Mouse (Mus musculus) stomach, postnatal 0 days (tissue): ENCODE data around the gene Cyp2t4. TPM values are rescaled to one million over a fixed set of nuclear protein-coding genes. Genes with fewer than 3 reads are reported as not detected.

Experiments
- ATAC-seq: fragments of 200-750 bp; cut with Nextera tagmentation; 2 replicates; pipeline ENCODE4 v1.8.0; 2017; ENCODE audit not compliant: low FRiP score, low TSS enrichment
- DNase-seq: peaks from one replicate; pipeline ENCODE4 v3.0.0-alpha.2; 2016; ENCODE audit warnings: low spot score
- H3K27ac ChIP-seq: fragments of 300-500 bp; sonication (generic); replicated peaks from 2 replicates; pipeline ENCODE4 v1.5.1; 2014; ENCODE audit warnings: mild to moderate bottlenecking, control low read depth
- H3K27me3 ChIP-seq: fragments of 300-500 bp; sonication (generic); 2 replicates; pipeline ENCODE4 v1.6.1; 2014; ENCODE audit warnings: low read length; ENCODE audit not compliant: control insufficient read depth, insufficient read depth
- H3K36me3 ChIP-seq: fragments of 300-500 bp; sonication (generic); 2 replicates; pipeline ENCODE4 v1.6.1; 2014; ENCODE audit warnings: low read length, mixed read lengths; ENCODE audit not compliant: control insufficient read depth, insufficient read depth
- H3K4me1 ChIP-seq: fragments of 300-500 bp; sonication (generic); replicated peaks from 2 replicates; pipeline ENCODE4 v1.6.1; 2014; ENCODE audit warnings: antibody characterized with exemption; ENCODE audit not compliant: control insufficient read depth, insufficient read depth
- H3K4me2 ChIP-seq: fragments of 300-500 bp; sonication (generic); replicated peaks from 2 replicates; pipeline ENCODE4 v1.6.1; 2014; ENCODE audit warnings: low read depth, mild to moderate bottlenecking, control low read depth, moderate library complexity
- H3K4me3 ChIP-seq: fragments of 300-500 bp; sonication (generic); 2 replicates; pipeline ENCODE4 v1.5.1; 2014; ENCODE audit warnings: low read depth, low read length, control low read depth
- H3K9ac ChIP-seq: fragments of 300-500 bp; sonication (generic); 2 replicates; pipeline ENCODE4 v1.6.1; 2014; ENCODE audit warnings: mild to moderate bottlenecking, low read length, control low read depth, mixed read lengths
- H3K9me3 ChIP-seq: fragments of 300-500 bp; sonication (generic); 2 replicates; pipeline ENCODE4 v1.6.1; 2016; ENCODE audit warnings: low read length; ENCODE audit not compliant: control insufficient read depth
- CTCF ChIP-seq: IDR thresholded peaks from 2 replicates; pipeline ENCODE4 v1.5.1; 2016; ENCODE audit warnings: antibody characterized with exemption, low read depth, mild to moderate bottlenecking, moderate library complexity
- EP300 ChIP-seq: optimal IDR thresholded peaks from 2 replicates; pipeline ENCODE3; 2016; ENCODE audit warnings: antibody characterized with exemption
- WGBS: fragments of 180-500 bp; shearing (Covaris S2); extraction: QIAGEN DNeasy Blood & Tissue Kit; methylation state at CpG from one replicate; pipeline ENCODE4 v1.1.7; 2014; 5-methylcytosine and 5-hydroxymethylcytosine counted together
- polyA plus RNA-seq: library from polyadenylated mRNA; unstranded; fragments of >200 nt; fragmentation: Nextera tagmentation; extraction: Ambion mirVana; gene quantifications from 2 replicates; pipeline ENCODE4 v1.2.1, GENCODE M21; 2015

Gene Cyp2t4
- polyA plus RNA-seq, 1 experiment from 2014 or later = not detected

- DNase-seq (peak; percentile 64), ATAC-seq (no peak)
- no peak overlapping the region for H3K4me3 ChIP-seq
- H3K36me3 ChIP-seq = peaks cover 2% of the 10 kb centered on the region; the same call in 1 of the 2 replicates
- 33% methylated on average over 5 of the region's 5 CpGs for WGBS
- H3K9me3 ChIP-seq = no peaks in the 10 kb centered on the region
- H3K27ac ChIP-seq = no peak overlapping the region
- H3K4me2 ChIP-seq = no peak overlapping the region
- no peak for TF ChIP-seq CTCF
- TF ChIP-seq EP300 = no peak
- H3K4me1 ChIP-seq = no peaks in the 10 kb centered on the region; the same call in 1 of the 2 replicates
- no peak overlapping the region for H3K9ac ChIP-seq
- no peaks in the 10 kb centered on the region for H3K27me3 ChIP-seq
Measured at GRCm38 (mm10) chr7:27180036-27180435, 26.5 kb downstream of the Cyp2t4 start.

DNA sequence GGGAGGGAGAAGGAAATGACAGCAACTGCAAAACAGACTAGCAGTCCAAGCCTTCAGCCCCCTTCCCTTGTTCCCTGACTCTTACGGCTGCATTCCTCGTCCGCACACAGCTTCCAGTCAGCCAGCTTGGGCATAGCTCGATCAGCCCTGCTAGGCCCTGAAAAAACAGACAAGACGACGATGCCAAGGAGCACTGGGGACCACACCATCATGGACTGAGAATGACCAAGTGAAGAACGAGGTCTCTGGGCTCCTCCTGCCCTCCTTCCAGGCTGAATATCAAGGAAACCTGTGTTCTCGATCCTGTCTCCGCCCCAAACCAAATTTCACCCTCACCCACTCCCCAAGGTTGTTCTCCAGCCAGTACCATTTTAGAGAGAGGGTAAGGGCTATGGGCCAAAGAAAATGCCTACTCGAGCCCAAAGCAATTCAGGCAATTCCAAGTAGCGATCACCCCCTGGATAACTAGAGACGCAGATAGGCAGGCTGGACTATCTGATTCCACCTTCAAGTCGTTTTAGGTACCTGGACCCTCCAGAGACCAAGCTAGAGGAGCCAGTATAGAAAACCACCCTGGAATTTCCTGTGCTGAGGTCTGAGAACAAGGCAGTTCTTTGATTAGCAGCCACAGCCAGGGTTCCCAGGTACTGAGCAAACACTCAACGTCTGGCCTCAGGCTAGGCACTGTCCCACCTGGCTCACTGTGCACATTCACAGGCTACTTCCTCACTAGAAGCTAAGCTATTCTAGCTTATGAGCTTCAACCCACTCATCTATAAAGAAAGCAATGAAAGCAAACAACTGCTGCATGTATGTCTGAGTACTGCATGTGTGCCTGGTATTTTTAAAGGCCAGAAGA is 27.6 kb downstream of the Cyp2t4 start, which contains the start of the genes Gm21983 and Mia:
Gm21983 (minus strand) TSS at position 250 of the 859 bp plus-strand sequence.
Mia (minus strand) TSS at position 321 of the 859 bp plus-strand sequence.
- WGBS = 63% methylated on average over 14 of the region's 14 CpGs
- no peaks in the 10 kb centered on the region for H3K9me3 ChIP-seq
- no peak within 1 kb of the TSS for H3K4me2 ChIP-seq
- no peak within 1 kb of the TSS for H3K9ac ChIP-seq
- TF ChIP-seq EP300 (no peak), CTCF (no peak)
- DNase-seq (peak; percentile 54), ATAC-seq (no peak)
- H3K27me3 ChIP-seq = no peaks in the 10 kb centered on the region
- H3K27ac ChIP-seq = peak within 1 kb of the TSS; percentile 67
- H3K4me3 ChIP-seq = no peak within 1 kb of the TSS
- no peaks in the 10 kb centered on the region; the same call in 1 of the 2 replicates for H3K4me1 ChIP-seq
- peaks cover 10% of the 10 kb centered on the region for H3K36me3 ChIP-seq

DNA sequence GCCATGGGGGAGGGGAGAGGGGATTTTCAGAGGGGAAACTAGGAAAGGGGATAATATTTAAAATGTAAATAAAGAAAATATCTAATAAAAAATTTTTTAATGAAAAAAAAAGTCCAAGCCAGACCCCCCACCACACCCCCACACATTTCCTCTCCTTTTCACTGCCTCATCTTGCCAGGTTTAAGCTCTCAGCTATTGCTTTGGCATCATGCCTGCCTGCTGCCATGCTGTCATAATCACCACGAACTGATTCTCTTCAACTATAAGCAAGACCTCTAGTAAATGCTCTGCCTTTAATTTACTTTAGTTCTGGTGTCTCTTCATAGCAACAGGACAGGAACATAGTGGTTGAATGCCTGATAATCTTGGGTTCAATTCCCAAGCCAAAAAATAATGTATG is 29.0 kb downstream of the Cyp2t4 start:
- H3K9me3 ChIP-seq = no peaks in the 10 kb centered on the region
- WGBS = 53% methylated on average over 1 of the region's 1 CpGs
- no peak overlapping the region for H3K9ac ChIP-seq
- ATAC-seq (no peak), DNase-seq (no peak)
- H3K4me1 ChIP-seq = no peaks in the 10 kb centered on the region; the same call in 1 of the 2 replicates
- H3K27me3 ChIP-seq = no peaks in the 10 kb centered on the region
- H3K4me3 ChIP-seq = no peak overlapping the region
- H3K36me3 ChIP-seq = peaks cover 14% of the 10 kb centered on the region
- no peak for TF ChIP-seq CTCF
- TF ChIP-seq EP300 = no peak
- no peak overlapping the region for H3K4me2 ChIP-seq
- no peak overlapping the region for H3K27ac ChIP-seq

DNA sequence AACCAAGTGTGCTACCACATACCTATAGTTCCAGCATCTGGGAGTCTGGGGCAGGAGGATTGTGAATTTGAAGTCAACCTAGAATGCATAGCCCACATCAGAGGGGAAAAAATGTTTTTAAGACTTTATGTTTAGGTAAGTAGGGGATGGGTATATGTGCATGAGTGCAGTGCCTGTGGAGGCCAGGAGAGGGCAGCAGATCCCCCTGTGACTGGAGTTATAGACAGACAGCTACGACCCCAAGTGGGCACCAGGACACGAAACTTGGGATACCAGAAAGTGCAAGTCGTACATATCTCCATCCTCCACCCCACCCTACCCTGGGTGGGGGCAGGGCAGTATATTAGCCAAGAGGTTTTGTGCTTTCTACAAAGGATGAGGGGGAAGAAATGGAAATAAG is 31.4 kb downstream of the Cyp2t4 start:
- H3K36me3 ChIP-seq = peaks cover 25% of the 10 kb centered on the region
- DNase-seq = peak; percentile 61
- no peak for ATAC-seq
- TF ChIP-seq CTCF (peak; percentile 80), EP300 (no peak)
- H3K4me2 ChIP-seq = no peak overlapping the region
- no peaks in the 10 kb centered on the region for H3K9me3 ChIP-seq
- no peak overlapping the region for H3K9ac ChIP-seq
- H3K4me1 ChIP-seq = no peaks in the 10 kb centered on the region
- H3K27ac ChIP-seq = no peak overlapping the region
- H3K27me3 ChIP-seq = no peaks in the 10 kb centered on the region
- WGBS = 56% methylated on average over 3 of the region's 3 CpGs
- H3K4me3 ChIP-seq = no peak overlapping the region

DNA sequence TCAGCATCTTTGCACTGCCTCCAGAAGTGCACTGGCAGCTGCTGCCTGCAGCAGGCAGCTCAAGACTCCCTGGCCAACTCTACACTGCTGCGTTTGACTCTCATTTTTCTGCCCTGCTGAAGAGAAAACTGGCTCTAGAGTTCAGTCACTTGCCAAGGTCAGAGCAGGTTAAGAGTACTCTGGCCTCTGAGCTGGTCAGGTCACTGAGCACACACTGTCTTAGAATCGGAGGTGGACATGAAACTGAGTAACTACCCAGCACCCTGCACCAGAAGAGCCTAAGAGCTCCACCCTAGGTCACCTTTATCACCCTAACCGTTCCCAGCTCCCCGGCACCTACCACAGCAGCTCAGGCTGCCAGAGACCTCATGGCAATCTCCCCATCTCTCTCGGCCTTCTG is 32.5 kb downstream of the Cyp2t4 start:
- no peak overlapping the region for H3K9ac ChIP-seq
- H3K4me2 ChIP-seq = no peak overlapping the region
- WGBS = 88% methylated on average over 5 of the region's 5 CpGs
- TF ChIP-seq EP300 (no peak), CTCF (no peak)
- H3K27ac ChIP-seq = no peak overlapping the region
- no peaks in the 10 kb centered on the region for H3K9me3 ChIP-seq
- no peaks in the 10 kb centered on the region for H3K4me1 ChIP-seq
- H3K4me3 ChIP-seq = no peak overlapping the region
- no peak for DNase-seq
- H3K27me3 ChIP-seq = no peaks in the 10 kb centered on the region
- no peak for ATAC-seq
- peaks cover 28% of the 10 kb centered on the region for H3K36me3 ChIP-seq

- no peak overlapping the region for H3K4me2 ChIP-seq
- no peak overlapping the region for H3K27ac ChIP-seq
- no peak overlapping the region for H3K9ac ChIP-seq
- TF ChIP-seq EP300 (no peak), CTCF (peak; percentile 51)
- H3K27me3 ChIP-seq = no peaks in the 10 kb centered on the region
- H3K4me3 ChIP-seq = no peak overlapping the region
- DNase-seq (no peak), ATAC-seq (no peak)
- 98% methylated on average over 10 of the region's 10 CpGs for WGBS
- H3K36me3 ChIP-seq = peaks cover 43% of the 10 kb centered on the region
- no peaks in the 10 kb centered on the region for H3K4me1 ChIP-seq
- H3K9me3 ChIP-seq = no peaks in the 10 kb centered on the region
Measured at GRCm38 (mm10) chr7:27189271-27189931, 35.9 kb downstream of the Cyp2t4 start.
